8 mouse cellular contexts compared by ENCODE assay signal in genomic region chr5:121710851-121711173, GRCm38 (mm10). TPM values are rescaled to one million over a fixed set of nuclear protein-coding genes. Genes with fewer than 3 reads are reported as not detected.
DNase-seq lines count a peak whose midpoint lies in the region; ATAC-seq and TF ChIP-seq lines count a peak whose summit lies in the region.

No protein-coding gene starts in this region.

- no peaks in the 10 kb centered on the region for H3K27me3 ChIP-seq in kidney, adult 2 months (replicated peaks; ENCODE audit: control insufficient read depth, insufficient read depth, low read length)
- H3K27me3 ChIP-seq in megakaryocyte, embryonic 14.5 days (replicated peaks), result no peaks in the 10 kb centered on the region

- ATAC-seq in hematopoietic stem cell, adult 5-6 weeks (replicated peaks in 1 of 2; ENCODE audit: insufficient read depth in 1 of 2, low FRiP score in 2 of 2, low TSS enrichment in 1 of 2, low read depth in 1 of 2, poor library complexity in 2 of 2, severe bottlenecking in 2 of 2), result peak; percentile 23 to 42

- TF ChIP-seq POLR2A in kidney, adult 2 months (IDR thresholded peaks at IDR 0.05; ENCODE audit: low read depth, low read length), result no peak

- no peaks in the 10 kb centered on the region for H3K9me3 ChIP-seq in megakaryocyte, embryonic 14.5 days

- H3K36me3 ChIP-seq in kidney, adult 2 months (ENCODE audit: control insufficient read depth, insufficient read depth, low read length), result no peaks in the 10 kb centered on the region
- H3K36me3 ChIP-seq in megakaryocyte, embryonic 14.5 days (replicated peaks; ENCODE audit: low read length), result peaks cover 11% of the 10 kb centered on the region

- peak overlapping the region; percentile 97 for H3K27ac ChIP-seq in kidney, adult 2 months (ENCODE audit: insufficient read depth, low read depth, low read length)

- peak overlapping the region; percentile 89 for H3K4me3 ChIP-seq in kidney, adult 2 months (ENCODE audit: insufficient read depth, low read depth, low read length)
- peak overlapping the region; percentile 98 for H3K4me3 ChIP-seq in megakaryocyte, embryonic 14.5 days (replicated peaks)

- peaks cover 16% of the 10 kb centered on the region; the same call in 1 of the 2 replicates for H3K4me1 ChIP-seq in kidney, adult 2 months (ENCODE audit: control insufficient read depth, insufficient read depth, low read length)
- peaks cover 34% of the 10 kb centered on the region for H3K4me1 ChIP-seq in megakaryocyte, embryonic 14.5 days

- under 1% methylated on average over 12 of the region's 12 CpGs for WGBS in kidney, adult 2 months

- no peak for TF ChIP-seq CTCF in kidney, adult 2 months (conservative IDR thresholded peaks at IDR 0.05; ENCODE audit: insufficient read depth, insufficient read length, low read depth, low read length)

- peak; percentile 74 for DNase-seq in kidney, adult 2 months
- DNase-seq in kidney, adult 11 months, result no peak
- peak; percentile 81 for DNase-seq in R1 (ENCODE audit: low read depth, low spot score)
- DNase-seq in gastrocnemius, adult 18-20 months (ENCODE audit: low spot score), result no peak
- no peak for DNase-seq in cerebellum, adult 9-10 months
- DNase-seq in thymus, postnatal 36 days, result no peak

RNA-seq across cellular contexts. Expression of gene Atxn2, which starts 0.3 kb away (rescaled TPM):
- 111 and 112 TPM in 2 replicates for polyA plus RNA-seq in kidney, adult 2 months (2012; rRNA removed)
- total RNA-seq in hematopoietic stem cell, adult 5-6 weeks (2017), result 42.7 and 56.5 TPM in 2 replicates
- 42.8 and 45.7 TPM in 2 replicates for polyA plus RNA-seq in megakaryocyte, embryonic 14.5 days (2012; ENCODE audit: insufficient read depth, low replicate concordance)
- total RNA-seq in gastrocnemius, adult 18-20 months (2021), result 100 to 1,000 TPM in 1 of 2 experiments, 10 to 100 TPM in 1; 80.1 to 109 TPM

RNA-seq across cellular contexts. Expression of gene Brap, which starts 50.4 kb away (rescaled TPM):
- 44.0 and 50.1 TPM in 2 replicates for polyA plus RNA-seq in kidney, adult 2 months (2012; rRNA removed)
- total RNA-seq in hematopoietic stem cell, adult 5-6 weeks (2017), result 61.5 and 65.9 TPM in 2 replicates
- 9.6 and 10.7 TPM in 2 replicates for polyA plus RNA-seq in megakaryocyte, embryonic 14.5 days (2012; ENCODE audit: insufficient read depth, low replicate concordance)
- total RNA-seq in gastrocnemius, adult 18-20 months (2021), result 10 to 100 TPM; 29.7 to 31.8 TPM

RNA-seq across cellular contexts. Expression of gene Acad10, which starts 50.5 kb away (rescaled TPM):
- 55.9 and 68.1 TPM in 2 replicates for polyA plus RNA-seq in kidney, adult 2 months (2012; rRNA removed)
- 2.7 and 5.3 TPM in 2 replicates for total RNA-seq in hematopoietic stem cell, adult 5-6 weeks (2017)
- polyA plus RNA-seq in megakaryocyte, embryonic 14.5 days (2012; ENCODE audit: insufficient read depth, low replicate concordance), result 3.4 TPM in 1 of 2 replicates, not detected in the other
- 10 to 100 TPM; 10.2 to 11.8 TPM for total RNA-seq in gastrocnemius, adult 18-20 months (2021)

Comparison
In these comparisons a context has a peak if more than half of its experiments do, and no peak if none do; other contexts are left out.
1. DNase-seq: peak in kidney, adult 2 months (single experiment) and R1 (single experiment); none in kidney, adult 11 months (single experiment), gastrocnemius, adult 18-20 months (single experiment), cerebellum, adult 9-10 months (single experiment) and thymus, postnatal 36 days (0 of 2).